Mouse (Mus musculus): Measurements from ENCODE around the gene Dot1l. TPM values are rescaled to one million over a fixed set of nuclear protein-coding genes. Genes with fewer than 3 reads are reported as not detected.
"Not testable (repeated sequence)": the region's sequence is repeated elsewhere in the genome, so short reads cannot be mapped to it uniquely, and the experiment has no call there.

Gene Dot1l
- total and polyA plus RNA-seq, 3 experiments, result 3.3 to 43.8 (median 13.3) TPM

DNA sequence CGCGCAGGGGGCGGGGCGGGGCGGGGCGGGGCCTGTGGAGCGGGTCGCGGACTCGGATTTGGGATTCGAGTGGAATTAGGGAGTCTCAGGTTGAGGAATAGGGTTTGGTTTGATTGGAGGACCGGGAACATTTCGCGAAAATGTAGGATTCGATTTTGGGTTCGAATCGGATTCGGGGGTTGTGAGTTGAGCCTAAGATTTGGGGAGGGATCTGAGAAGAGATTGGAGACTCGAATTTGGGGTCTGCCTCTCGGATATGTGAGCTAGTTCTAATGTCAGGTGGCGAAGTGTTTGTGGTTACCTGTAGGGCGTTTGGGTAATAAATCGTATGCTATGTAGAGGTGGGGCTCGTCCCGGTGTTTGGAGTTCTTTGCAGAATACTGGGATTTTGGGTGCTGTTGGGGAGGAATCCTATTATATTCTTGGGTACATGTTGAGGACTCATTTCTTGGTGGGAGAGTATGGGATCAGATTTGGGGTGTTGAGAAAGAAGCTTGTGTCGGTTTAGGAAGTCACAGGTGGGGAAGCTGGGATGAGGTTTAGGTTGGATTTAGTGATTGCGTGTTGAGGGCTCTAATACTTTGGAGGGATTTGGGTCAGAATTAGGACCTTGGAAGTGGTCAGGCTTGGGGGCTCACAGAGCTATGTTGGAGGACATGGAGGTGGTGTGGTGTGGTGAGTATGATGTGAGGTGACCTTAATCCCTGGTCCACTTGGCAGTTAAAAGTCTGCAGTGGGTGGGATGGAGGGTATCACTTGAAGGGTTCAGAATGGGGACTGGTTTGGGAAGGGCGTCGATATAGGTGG lies 72.3 kb downstream of the Dot1l start:
- dilution Hi-C loops (cut with MboI; ENCODE audit: extremely low pct_ligation_motif_present, extremely low pct_unique_long_range_greater_than_20kb, low sequenced_read_pairs), result no loop called here
- no peak for DNase-seq (ENCODE audit: extremely low read depth)
- H3K9me3 ChIP-seq (replicated peaks; ENCODE audit: low read length), result no peaks in the 10 kb centered on the region
- peak overlapping the region; percentile 63 to 93 (median 77) for H3K4me3 ChIP-seq (replicated peaks in 1 of 3; ENCODE audit: low read depth in 2 of 3, low read length in 2 of 3, poor library complexity in 1 of 3)
- H3K4me2 ChIP-seq (ENCODE audit: insufficient read depth, low read depth, poor library complexity, severe bottlenecking), result peak overlapping the region; percentile 99
- peaks cover 20 to 54% of the 10 kb centered on the region in 2 experiments for H3K4me1 ChIP-seq (ENCODE audit: control insufficient read depth in 1 of 2, insufficient read depth in 2 of 2)
- TF ChIP-seq MAX (IDR thresholded peaks at IDR 0.05; ENCODE audit: low read length), result no peak
- TF ChIP-seq IRF4 (IDR thresholded peaks at IDR 0.05; ENCODE audit: low read depth, low read length), result no peak
- no peak for TF ChIP-seq MEF2A (IDR thresholded peaks at IDR 0.05; ENCODE audit: borderline replicate concordance, low read depth, low read length)
- TF ChIP-seq SIN3A (IDR thresholded peaks at IDR 0.05; ENCODE audit: low read length), result peak; percentile 65
- no peak for TF ChIP-seq MAFK (IDR thresholded peaks at IDR 0.05; ENCODE audit: insufficient replicate concordance, low read length)
- TF ChIP-seq CHD1 (IDR thresholded peaks at IDR 0.05; ENCODE audit: low read depth, low read length), result no peak
- peak overlapping the region; percentile 99 for H3K9ac ChIP-seq (ENCODE audit: insufficient read depth, low read depth)
- peaks cover 26 to 35% of the 10 kb centered on the region in 2 experiments for H3K36me3 ChIP-seq (replicated peaks in 1 of 2; ENCODE audit: control insufficient read depth in 1 of 2, insufficient read depth in 1 of 2, low read length in 1 of 2)
- H3K27ac ChIP-seq (ENCODE audit: insufficient read depth, low read depth), result no peak overlapping the region
- no peaks in the 10 kb centered on the region for H3K27me3 ChIP-seq (replicated peaks)
- peaks cover 21% of the 10 kb centered on the region for H3K79me2 ChIP-seq (replicated peaks; ENCODE audit: control insufficient read depth, extremely low read depth, insufficient read depth, poor library complexity, severe bottlenecking)
- in situ Hi-C loops (cut with MboI; ENCODE audit: low pct_ligation_motif_present, low pct_unique_long_range_greater_than_20kb, low sequenced_read_pairs), result no loop called here

DNA sequence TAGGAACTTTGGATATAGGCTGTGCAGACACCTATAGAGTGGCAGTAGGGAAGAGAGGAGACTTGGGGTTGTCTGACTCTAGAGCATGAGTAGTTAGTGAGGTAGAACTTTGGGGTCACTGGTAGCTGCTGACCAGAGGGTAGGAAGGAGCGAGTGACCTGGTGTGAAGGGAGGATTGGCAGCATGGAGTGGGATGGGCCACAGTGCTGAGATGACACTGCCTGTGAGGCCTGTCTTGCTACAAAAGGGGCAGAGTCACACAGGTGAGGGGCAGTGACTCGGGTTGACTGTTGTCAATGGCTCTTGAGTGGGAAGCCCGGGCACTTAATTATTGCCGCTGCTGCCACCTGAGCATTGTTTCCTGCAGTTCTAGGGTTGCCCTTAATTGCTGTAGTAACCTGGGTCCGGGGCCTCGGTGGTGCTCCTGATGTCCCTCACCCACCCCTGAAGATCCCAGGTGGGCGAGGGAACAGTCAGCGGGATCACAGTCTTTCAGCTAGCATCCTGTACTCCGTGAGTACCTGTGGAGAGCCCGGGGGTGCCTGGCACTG lies 72.9 kb downstream of the Dot1l start:
- DNase-seq (ENCODE audit: extremely low read depth), result no peak
- Histone ChIP-seq H3K27me3 (replicated peaks) (no peaks in the 10 kb centered on the region), H3K4me1 (ENCODE audit: control insufficient read depth in 1 of 2, insufficient read depth in 2 of 2) (peaks cover 20 to 50% of the 10 kb centered on the region in 2 experiments), H3K36me3 (replicated peaks in 1 of 2; ENCODE audit: control insufficient read depth in 1 of 2, insufficient read depth in 1 of 2, low read length in 1 of 2) (peaks cover 26 to 35% of the 10 kb centered on the region in 2 experiments), H3K4me3 (replicated peaks in 1 of 3; ENCODE audit: low read depth in 2 of 3, low read length in 2 of 3, poor library complexity in 1 of 3) (peak overlapping the region; percentile 63 to 93 (median 77)), H3K9me3 (replicated peaks; ENCODE audit: low read length) (no peaks in the 10 kb centered on the region), H3K79me2 (replicated peaks; ENCODE audit: control insufficient read depth, extremely low read depth, insufficient read depth, poor library complexity, severe bottlenecking) (peaks cover 21% of the 10 kb centered on the region), H3K27ac (ENCODE audit: insufficient read depth, low read depth) (no peak overlapping the region), H3K9ac (ENCODE audit: insufficient read depth, low read depth) (peak overlapping the region; percentile 99), H3K4me2 (ENCODE audit: insufficient read depth, low read depth, poor library complexity, severe bottlenecking) (peak overlapping the region; percentile 99)
- in situ Hi-C loops (cut with MboI; ENCODE audit: low pct_ligation_motif_present, low pct_unique_long_range_greater_than_20kb, low sequenced_read_pairs), result no loop called here
- dilution Hi-C loops (cut with MboI; ENCODE audit: extremely low pct_ligation_motif_present, extremely low pct_unique_long_range_greater_than_20kb, low sequenced_read_pairs), result no loop called here
- TF ChIP-seq USF2 (conservative IDR thresholded peaks at IDR 0.05; ENCODE audit: low read depth, low read length) (no peak), BHLHE40 (IDR thresholded peaks at IDR 0.05; ENCODE audit: low read depth, low read length) (no peak), ZNF384 (IDR thresholded peaks at IDR 0.05; ENCODE audit: low read depth, low read length) (no peak), POLR2A (IDR thresholded peaks at IDR 0.05; ENCODE audit: low read depth, low read length) (no peak), GABPA (IDR thresholded peaks at IDR 0.05; ENCODE audit: insufficient replicate concordance, low read depth, low read length) (no peak)

DNA sequence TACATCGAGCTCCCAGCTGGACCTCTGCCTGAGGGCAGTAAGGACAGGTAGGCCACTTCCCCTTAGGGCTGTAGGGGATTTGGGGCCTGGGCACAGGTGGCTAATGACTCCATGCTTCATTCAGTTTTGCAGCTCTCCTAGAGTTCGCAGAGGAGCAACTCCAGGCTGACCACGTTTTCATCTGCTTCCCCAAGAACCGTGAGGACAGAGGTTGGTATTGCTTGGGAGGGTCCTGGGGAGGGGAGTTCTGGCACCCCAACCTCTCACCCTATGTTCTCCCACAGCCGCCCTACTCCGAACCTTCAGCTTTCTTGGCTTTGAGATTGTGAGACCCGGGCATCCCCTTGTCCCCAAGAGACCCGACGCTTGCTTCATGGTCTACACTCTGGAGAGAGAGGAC lies 73.6 kb downstream of the Dot1l start:
- in situ Hi-C loops (cut with MboI; ENCODE audit: low pct_ligation_motif_present, low pct_unique_long_range_greater_than_20kb, low sequenced_read_pairs); DNase-seq (ENCODE audit: extremely low read depth); H3K9ac ChIP-seq (ENCODE audit: insufficient read depth, low read depth); dilution Hi-C loops (cut with MboI; ENCODE audit: extremely low pct_ligation_motif_present, extremely low pct_unique_long_range_greater_than_20kb, low sequenced_read_pairs); H3K4me2 ChIP-seq (ENCODE audit: insufficient read depth, low read depth, poor library complexity, severe bottlenecking); H3K9me3 ChIP-seq (replicated peaks; ENCODE audit: low read length); H3K27me3 ChIP-seq (replicated peaks); H3K27ac ChIP-seq (ENCODE audit: insufficient read depth, low read depth): not testable (repeated sequence)
- Histone ChIP-seq H3K4me3 (replicated peaks in 1 of 3; ENCODE audit: low read depth in 2 of 3, low read length in 2 of 3, poor library complexity in 1 of 3) (peak overlapping the region in 1 of 3 experiments; percentile 93), H3K79me2 (replicated peaks; ENCODE audit: control insufficient read depth, extremely low read depth, insufficient read depth, poor library complexity, severe bottlenecking) (peaks cover 21% of the 10 kb centered on the region), H3K4me1 (ENCODE audit: control insufficient read depth in 1 of 2, insufficient read depth in 2 of 2) (peaks cover 20 to 50% of the 10 kb centered on the region in 2 experiments), H3K36me3 (replicated peaks in 1 of 2; ENCODE audit: control insufficient read depth in 1 of 2, insufficient read depth in 1 of 2, low read length in 1 of 2) (peaks cover 26 to 35% of the 10 kb centered on the region in 2 experiments)
